In the genomic region with DNA sequence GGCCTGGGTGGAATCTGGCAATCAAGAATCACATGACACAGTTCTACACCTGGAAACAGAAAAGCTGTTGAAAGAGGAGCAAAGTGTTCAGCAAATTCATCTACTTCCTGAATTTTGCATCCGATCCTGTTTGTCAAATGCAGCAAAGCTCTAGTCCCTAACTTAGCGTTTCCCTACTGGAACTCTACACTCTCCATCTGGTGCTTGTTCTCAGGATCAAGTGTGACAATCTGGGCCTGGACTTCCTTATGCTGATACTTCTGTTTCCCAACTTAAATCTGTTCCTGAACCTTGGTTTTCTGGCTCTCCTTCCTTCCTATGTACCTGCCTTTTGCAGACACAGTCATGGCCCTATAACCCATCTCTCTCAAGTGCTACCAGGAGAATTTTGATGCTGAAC, we compare ENCODE assay signal across 14 mouse cellular contexts.
"Had no signal": no experiment of that assay in that cellular context is flagged by ENCODE, and none has a peak within 500 bp of the region (broad histone marks: within the 10 kb centered on the region; RNA-seq: fewer than 3 reads in every experiment).

No protein-coding gene starts in this region.

- ATAC-seq: intestine, embryonic 15.5 days; midbrain, embryonic 16.5 days had no signal

- H3K4me1 ChIP-seq: intestine, embryonic 15.5 days; limb, embryonic 13.5 days; midbrain, embryonic 12.5 days; neural tube, embryonic 13.5 days had no signal

- H3K27me3 ChIP-seq: intestine, embryonic 15.5 days; limb, embryonic 13.5 days; midbrain, embryonic 12.5 days; neural tube, embryonic 13.5 days had no signal

- H3K4me3 ChIP-seq: intestine, embryonic 15.5 days; left cerebral cortex, adult 2 months; limb, embryonic 13.5 days; midbrain, embryonic 12.5 days; neural tube, embryonic 13.5 days had no signal

- H3K36me3 ChIP-seq: intestine, embryonic 15.5 days; limb, embryonic 13.5 days; midbrain, embryonic 12.5 days; neural tube, embryonic 13.5 days had no signal

- H3K4me2 ChIP-seq: intestine, embryonic 15.5 days; limb, embryonic 13.5 days; midbrain, embryonic 12.5 days; neural tube, embryonic 13.5 days had no signal

- H3K9ac ChIP-seq: intestine, embryonic 15.5 days; limb, embryonic 13.5 days; liver, embryonic 14.5 days; midbrain, embryonic 12.5 days; neural tube, embryonic 13.5 days had no signal

- H3K9me3 ChIP-seq: intestine, embryonic 15.5 days; limb, embryonic 13.5 days; midbrain, embryonic 12.5 days; neural tube, embryonic 13.5 days had no signal

- DNase-seq: kidney, adult 18-20 months; kidney, postnatal 10 days; kidney, postnatal 4 days; lung, adult 18-20 months; thymus, adult 18-20 months; thymus, postnatal 14 days had no signal

- H3K27ac ChIP-seq: intestine, embryonic 15.5 days; left cerebral cortex, adult 2 months; limb, embryonic 13.5 days; liver, embryonic 14.5 days; midbrain, embryonic 12.5 days; neural tube, embryonic 13.5 days; stomach, postnatal 0 days had no signal
